Mouse (Mus musculus): ENCODE data around the gene Alpl.

DNA sequence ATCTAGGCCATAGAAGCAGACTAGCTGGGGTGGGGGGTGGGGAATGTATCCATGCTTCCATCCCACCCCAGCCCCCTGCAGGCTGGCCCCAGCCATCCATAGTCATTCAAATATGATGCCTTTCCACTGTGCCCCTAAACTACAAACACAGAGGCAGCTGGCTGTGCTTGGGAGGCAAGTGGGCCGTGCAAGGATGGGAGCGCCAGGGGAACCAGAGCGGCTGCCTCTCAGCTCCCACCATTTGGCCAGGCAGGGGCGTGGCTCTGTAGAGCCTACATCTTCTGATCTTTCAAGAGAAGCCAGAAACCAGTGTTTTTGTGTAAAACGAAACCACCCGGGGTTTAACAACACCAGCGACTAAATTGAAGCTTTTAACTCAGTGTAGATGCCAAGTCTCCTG, 4.7 kb downstream of the Alpl start:
- TF ChIP-seq CTCF (IDR thresholded peaks at IDR 0.05; ENCODE audit: low read depth, low read length) = no peak
- no peak for TF ChIP-seq POLR2A (IDR thresholded peaks at IDR 0.05; ENCODE audit: extremely low read depth, insufficient read depth, low read length)
